Mouse (Mus musculus) neural tube, embryonic 14.5 days (tissue): ENCODE results near the gene Atp6v1g3. TPM values are rescaled to one million over a fixed set of nuclear protein-coding genes. Genes with fewer than 3 reads are reported as not detected.

ENCODE experiments used
- ATAC-seq: fragments of 200-750 bp; cut with Nextera tagmentation; 2 replicates; pipeline ENCODE4 v1.8.0; 2017; ENCODE audit warnings: low read depth, mild to moderate bottlenecking, moderate TSS enrichment, moderate library complexity
- H3K27ac ChIP-seq: fragments of 300-500 bp; sonication (generic); 2 replicates; pipeline ENCODE4 v1.5.1; 2014; ENCODE audit warnings: low read depth, mild to moderate bottlenecking, control low read depth, low read length, moderate library complexity, mixed read lengths
- H3K27me3 ChIP-seq: fragments of 300-500 bp; sonication (generic); 2 replicates; pipeline ENCODE4 v1.6.1; 2014; ENCODE audit warnings: low read length; ENCODE audit not compliant: control insufficient read depth, insufficient read depth
- H3K36me3 ChIP-seq: fragments of 300-500 bp; sonication (generic); 2 replicates; pipeline ENCODE4 v1.6.1; 2014; ENCODE audit warnings: low read length, mixed read lengths; ENCODE audit not compliant: control insufficient read depth, insufficient read depth
- H3K4me1 ChIP-seq: fragments of 300-500 bp; sonication (generic); 2 replicates; pipeline ENCODE4 v1.6.1; 2014; ENCODE audit warnings: low read length; ENCODE audit not compliant: control insufficient read depth, insufficient read depth
- H3K4me2 ChIP-seq: fragments of 300-500 bp; sonication (generic); 2 replicates; pipeline ENCODE4 v1.6.1; 2014; ENCODE audit warnings: mild to moderate bottlenecking, low read depth, low read length, control low read depth
- H3K4me3 ChIP-seq: fragments of 300-500 bp; sonication (generic); 2 replicates; pipeline ENCODE4 v1.5.1; 2014; ENCODE audit warnings: low read depth, low read length, control low read depth, mixed read lengths
- H3K9ac ChIP-seq: fragments of 300-500 bp; sonication (generic); replicated peaks from 2 replicates; pipeline ENCODE4 v1.6.1; 2014; ENCODE audit warnings: low read depth, mild to moderate bottlenecking, control low read depth, low read length, mixed read lengths
- H3K9me3 ChIP-seq: fragments of 300-500 bp; sonication (generic); 2 replicates; pipeline ENCODE4 v1.6.1; 2016; ENCODE audit warnings: low read length; ENCODE audit not compliant: control insufficient read depth
- WGBS: fragments of 180-500 bp; shearing (Covaris S2); extraction: QIAGEN DNeasy Blood & Tissue Kit; methylation state at CpG from one replicate; pipeline ENCODE4 v1.1.7; 2014; 5-methylcytosine and 5-hydroxymethylcytosine counted together
- polyA plus RNA-seq: library from polyadenylated mRNA; unstranded; fragments of >200 nt; fragmentation: Nextera tagmentation; extraction: Ambion mirVana; gene quantifications from 2 replicates; pipeline ENCODE4 v1.2.1, GENCODE M21; 2014

The Atp6v1g3 gene
- polyA plus RNA-seq, 1 experiment from 2014 or later, result not detected

DNA sequence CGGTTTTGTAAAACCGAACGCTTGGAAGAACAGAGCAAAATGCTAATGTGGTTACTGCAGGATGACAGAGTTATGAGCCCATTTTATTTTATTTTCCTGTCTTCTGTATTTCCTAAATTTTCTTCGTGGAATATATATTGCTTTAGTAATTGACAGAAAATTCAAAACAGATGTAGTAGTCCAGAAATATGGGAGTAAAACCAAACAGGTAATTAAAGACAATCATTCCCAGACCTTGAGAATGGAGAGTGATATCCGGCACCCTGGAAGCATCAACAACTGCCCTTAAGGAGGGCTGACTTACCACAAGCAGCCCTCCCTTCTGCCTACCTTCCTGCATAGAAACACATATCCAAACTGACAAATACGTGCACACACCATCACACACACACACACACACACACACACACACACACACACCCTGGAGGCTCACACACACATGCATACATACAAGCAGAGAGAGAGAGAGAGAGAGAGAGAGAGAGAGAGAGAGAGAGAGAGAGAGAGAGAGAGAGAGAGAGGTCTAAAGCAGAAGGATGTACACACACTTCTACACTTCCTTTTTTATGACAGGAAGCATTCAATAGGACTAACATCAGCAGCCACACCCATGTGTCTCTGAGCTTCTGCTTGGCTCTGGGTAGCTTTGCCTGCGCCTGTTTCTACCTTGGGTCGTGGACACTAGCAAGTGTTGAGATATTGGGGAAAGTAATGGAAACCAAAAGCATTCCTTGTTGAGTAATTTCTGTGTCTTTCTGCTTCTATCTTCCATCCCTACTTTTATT is 25.6 kb upstream of the Atp6v1g3 start:
- Histone ChIP-seq H3K9me3 (no peaks in the 10 kb centered on the region), H3K4me1 (0 out of 2 replicates have a peak, but pooled peaks cover 4% of the 10 kb centered on the region), H3K4me3 (no peak overlapping the region), H3K36me3 (no peaks in the 10 kb centered on the region), H3K4me2 (no peak overlapping the region), H3K27ac (no peak overlapping the region), H3K9ac (no peak overlapping the region), H3K27me3 (no peaks in the 10 kb centered on the region)
- WGBS, result 80% methylated on average over 8 of the region's 8 CpGs
- no peak for ATAC-seq

DNA sequence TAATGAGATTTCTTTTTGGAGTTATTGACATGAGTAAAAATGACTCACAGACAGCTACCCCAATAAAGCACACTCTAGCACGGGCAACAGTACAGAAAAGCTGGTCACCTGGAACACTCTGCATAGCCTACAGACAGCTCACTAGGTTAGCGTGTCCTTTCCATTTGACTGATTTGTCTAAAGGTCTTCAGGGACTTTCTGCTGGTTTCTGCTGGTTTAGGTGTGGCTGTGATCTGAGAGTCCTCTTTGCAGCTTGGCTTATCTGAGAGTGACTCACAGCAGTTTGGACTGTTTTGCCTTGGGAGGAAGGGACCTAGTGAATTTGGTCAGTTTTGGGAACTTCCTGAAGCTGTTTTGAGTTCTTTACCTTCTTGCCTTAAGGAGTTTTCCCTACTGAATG is 24.8 kb upstream of the Atp6v1g3 start:
- no peak for ATAC-seq
- no peaks in the 10 kb centered on the region for H3K9me3 ChIP-seq
- WGBS, result 79% methylated on average over 2 of the region's 2 CpGs

DNA sequence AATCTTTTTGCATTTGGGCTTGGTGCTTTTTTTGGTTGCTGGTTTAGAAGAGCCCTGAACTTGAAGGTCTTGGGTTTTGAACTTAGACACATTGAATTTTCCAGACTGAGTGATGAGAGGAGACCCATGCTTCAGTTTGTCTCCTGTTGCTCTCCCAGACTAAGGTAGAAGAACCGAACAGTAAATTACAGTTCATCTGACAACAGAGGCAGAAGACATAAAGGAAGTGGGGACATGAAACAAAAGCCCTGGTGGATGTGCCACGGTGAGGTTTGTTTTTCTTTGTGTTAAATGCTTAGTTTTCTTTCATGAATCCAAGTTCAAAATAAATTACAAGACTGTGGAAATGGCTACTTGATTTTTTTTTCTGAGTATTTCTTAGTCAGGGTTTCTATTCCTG is 22.6 kb upstream of the Atp6v1g3 start:
- no peak for ATAC-seq

More for the DNA sequence above, 24.8 kb upstream of the Atp6v1g3 start:
- no peaks in the 10 kb centered on the region for H3K27me3 ChIP-seq
- no peak overlapping the region for H3K4me2 ChIP-seq
- no peak overlapping the region for H3K27ac ChIP-seq
- no peak overlapping the region for H3K9ac ChIP-seq
- H3K4me3 ChIP-seq, result no peak overlapping the region
- H3K4me1 ChIP-seq, result 0 out of 2 replicates have a peak, but pooled peaks cover 4% of the 10 kb centered on the region
- no peaks in the 10 kb centered on the region for H3K36me3 ChIP-seq

DNA sequence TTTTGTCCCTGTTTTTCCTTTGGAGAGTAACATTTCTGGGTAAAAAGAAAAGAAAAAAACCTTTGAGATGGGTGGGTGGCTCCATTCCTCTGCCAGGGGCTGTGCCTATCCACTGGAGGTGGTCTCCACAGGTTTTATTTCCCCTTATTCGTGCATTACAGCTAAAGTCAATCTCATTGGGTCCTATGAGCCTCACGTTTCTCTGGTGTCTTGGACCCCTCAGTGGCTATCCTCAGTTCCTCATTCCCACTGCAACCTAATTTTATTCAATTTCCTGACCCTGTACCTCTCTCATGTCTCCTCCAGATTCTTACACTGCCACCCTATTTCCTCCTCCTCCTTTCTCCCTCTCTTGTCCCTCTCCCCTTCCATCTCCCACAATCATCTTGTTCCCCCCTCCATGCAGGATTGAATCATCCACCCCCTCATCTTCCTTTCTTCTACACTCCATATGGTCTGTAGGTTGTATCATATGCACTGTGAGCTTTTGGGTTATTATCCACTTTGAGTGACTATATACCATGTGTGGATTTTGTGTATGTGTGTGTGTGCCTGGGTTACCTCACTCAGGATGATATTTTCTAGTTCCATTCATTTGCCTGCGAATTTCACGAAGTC is 17.3 kb upstream of the Atp6v1g3 start:
- Histone ChIP-seq H3K27me3 (no peaks in the 10 kb centered on the region), H3K9ac (no peak overlapping the region), H3K4me1 (no peaks in the 10 kb centered on the region), H3K4me2 (no peak overlapping the region), H3K9me3 (no peaks in the 10 kb centered on the region), H3K27ac (no peak overlapping the region), H3K36me3 (no peaks in the 10 kb centered on the region), H3K4me3 (no peak overlapping the region)
- 82% methylated on average over 4 of the region's 4 CpGs for WGBS
- ATAC-seq, result no peak

More for the DNA sequence above, 22.6 kb upstream of the Atp6v1g3 start:
- Histone ChIP-seq H3K27ac (no peak overlapping the region), H3K4me1 (no peaks in the 10 kb centered on the region), H3K9ac (no peak overlapping the region), H3K36me3 (no peaks in the 10 kb centered on the region), H3K27me3 (no peaks in the 10 kb centered on the region), H3K4me3 (no peak overlapping the region), H3K4me2 (no peak overlapping the region), H3K9me3 (no peaks in the 10 kb centered on the region)
- 52% methylated on average over 2 of the region's 2 CpGs for WGBS

DNA sequence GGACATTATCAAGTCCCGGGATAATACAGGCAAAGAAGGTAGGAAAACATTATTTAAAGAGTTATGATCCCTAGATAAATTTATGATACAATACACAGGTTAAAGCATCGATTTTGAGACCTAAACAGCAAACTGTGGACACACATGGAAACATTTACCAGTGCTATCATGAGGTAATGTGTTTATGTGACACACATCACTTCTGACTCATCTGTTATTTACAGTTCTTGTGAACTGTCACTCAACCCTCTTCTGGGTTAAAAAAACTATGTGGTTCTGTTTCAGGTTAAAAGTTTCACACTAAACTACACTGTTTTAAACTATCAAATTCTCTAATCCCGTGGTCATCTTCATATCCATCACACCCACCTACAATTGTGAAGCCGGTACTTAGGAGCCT is 14.8 kb upstream of the Atp6v1g3 start:
- no peak overlapping the region for H3K27ac ChIP-seq
- H3K4me2 ChIP-seq, result no peak overlapping the region
- no peak overlapping the region for H3K9ac ChIP-seq
- no peaks in the 10 kb centered on the region for H3K27me3 ChIP-seq
- no peak overlapping the region for H3K4me3 ChIP-seq
- H3K36me3 ChIP-seq, result no peaks in the 10 kb centered on the region
- no peaks in the 10 kb centered on the region for H3K4me1 ChIP-seq
- no peak for ATAC-seq
- no peaks in the 10 kb centered on the region for H3K9me3 ChIP-seq
- WGBS, result 76% methylated on average over 4 of the region's 4 CpGs

DNA sequence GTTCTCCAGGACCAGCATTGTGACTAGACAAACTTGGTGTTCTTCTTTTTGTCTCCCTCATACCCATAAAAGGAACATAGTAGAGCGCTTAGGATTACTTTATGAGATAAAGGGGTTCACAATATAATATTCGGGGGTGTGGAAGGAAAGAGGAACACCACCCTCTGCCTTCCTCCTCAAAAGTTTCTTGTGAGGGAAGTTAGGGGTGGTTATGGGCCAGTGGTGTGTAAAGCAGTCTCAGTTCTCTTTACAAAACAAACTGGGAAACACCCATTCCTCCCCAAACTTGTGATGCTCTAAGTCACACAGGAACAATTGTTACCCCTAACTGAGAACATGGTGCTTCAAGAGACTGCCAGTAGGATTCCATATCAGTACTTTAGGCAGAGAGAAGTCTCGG is 12.0 kb upstream of the Atp6v1g3 start:
- no peak overlapping the region for H3K4me2 ChIP-seq
- no peak overlapping the region for H3K9ac ChIP-seq
- 82% methylated on average over 3 of the region's 3 CpGs for WGBS
- no peak for ATAC-seq
- H3K4me1 ChIP-seq, result no peaks in the 10 kb centered on the region
- H3K36me3 ChIP-seq, result no peaks in the 10 kb centered on the region
- no peaks in the 10 kb centered on the region for H3K9me3 ChIP-seq
- H3K27me3 ChIP-seq, result no peaks in the 10 kb centered on the region
- no peak overlapping the region for H3K4me3 ChIP-seq
- H3K27ac ChIP-seq, result no peak overlapping the region

DNA sequence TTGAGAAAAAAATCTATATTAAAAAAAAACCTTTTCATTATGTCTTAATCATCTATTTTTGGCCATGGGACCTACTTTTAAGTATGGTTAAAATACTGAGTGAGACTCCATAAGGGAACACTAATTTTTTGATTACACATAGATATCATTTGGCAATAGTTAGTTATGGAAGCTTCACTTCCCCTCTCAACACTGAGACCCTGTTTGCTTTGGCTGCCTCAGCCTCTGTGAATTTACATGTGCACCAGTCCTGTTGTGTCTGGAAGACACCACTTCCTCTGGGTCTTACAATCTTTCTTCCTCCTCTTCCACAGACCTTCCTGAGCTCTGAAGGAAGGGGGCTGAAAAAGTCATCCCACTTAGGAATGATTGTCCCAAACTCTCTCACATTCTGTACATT is 11.1 kb upstream of the Atp6v1g3 start:
- H3K9me3 ChIP-seq, result no peaks in the 10 kb centered on the region
- H3K4me2 ChIP-seq, result no peak overlapping the region
- H3K27me3 ChIP-seq, result no peaks in the 10 kb centered on the region
- H3K4me3 ChIP-seq, result no peak overlapping the region
- no peaks in the 10 kb centered on the region for H3K4me1 ChIP-seq
- H3K9ac ChIP-seq, result no peak overlapping the region
- ATAC-seq, result no peak
- H3K27ac ChIP-seq, result no peak overlapping the region
- no peaks in the 10 kb centered on the region for H3K36me3 ChIP-seq

DNA sequence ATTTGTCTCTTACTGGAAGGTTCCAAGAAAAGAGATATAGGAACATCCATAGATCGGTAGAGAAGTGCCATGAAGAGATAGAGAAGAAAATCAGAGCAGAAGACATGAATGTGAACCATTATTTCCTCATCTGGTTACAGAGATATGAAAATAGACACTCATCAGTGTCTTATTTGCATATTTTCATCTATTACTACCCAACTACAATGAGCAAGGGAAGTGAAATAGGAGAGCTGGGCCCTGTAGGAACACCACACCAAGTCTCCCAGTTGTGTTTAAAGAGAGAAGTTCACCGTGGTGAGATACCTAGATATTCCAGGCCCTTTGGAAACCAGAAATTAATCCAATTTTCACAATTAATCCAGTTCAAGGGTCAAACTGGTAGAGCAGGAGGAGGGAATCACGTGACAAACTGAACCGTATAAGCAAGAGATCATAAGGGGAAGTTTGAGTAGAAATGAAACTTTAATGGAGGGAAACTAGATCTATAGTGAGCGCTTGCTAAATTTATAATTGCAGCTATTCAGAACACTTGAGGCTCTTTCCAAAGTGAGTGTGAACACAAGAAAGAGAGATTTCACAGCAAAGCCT is 6.0 kb upstream of the Atp6v1g3 start:
- H3K36me3 ChIP-seq, result no peaks in the 10 kb centered on the region
- H3K9ac ChIP-seq, result no peak overlapping the region
- no peaks in the 10 kb centered on the region for H3K27me3 ChIP-seq
- H3K4me1 ChIP-seq, result no peaks in the 10 kb centered on the region
- no peak overlapping the region for H3K4me3 ChIP-seq
- no peaks in the 10 kb centered on the region for H3K9me3 ChIP-seq
- ATAC-seq, result no peak
- H3K4me2 ChIP-seq, result no peak overlapping the region
- 90% methylated on average over 5 of the region's 5 CpGs for WGBS
- no peak overlapping the region for H3K27ac ChIP-seq

DNA sequence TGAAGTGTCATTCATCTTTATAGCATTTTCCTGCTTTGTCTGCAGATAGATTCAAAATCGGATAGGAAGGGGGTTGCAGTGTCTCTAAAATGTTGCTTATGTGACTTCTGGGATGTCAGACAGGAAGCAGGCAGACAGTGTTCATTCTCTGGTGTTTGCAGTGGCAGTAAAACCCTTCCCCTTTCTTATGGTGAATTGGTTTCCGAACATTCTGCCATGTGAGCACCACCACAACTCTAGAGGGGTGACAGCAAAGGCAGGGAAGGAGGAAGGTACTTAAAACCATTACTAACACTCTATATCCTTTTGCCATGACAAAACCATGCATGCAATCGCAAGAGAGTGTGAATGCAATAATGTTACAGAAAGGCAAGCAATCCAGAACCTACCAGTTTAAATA is 1.4 kb downstream of the Atp6v1g3 start:
- ATAC-seq, result no peak
- 81% methylated on average over 3 of the region's 3 CpGs for WGBS
- H3K4me1 ChIP-seq, result no peaks in the 10 kb centered on the region

More for the DNA sequence above, 1.4 kb downstream of the Atp6v1g3 start:
- no peaks in the 10 kb centered on the region for H3K36me3 ChIP-seq
- H3K4me3 ChIP-seq, result no peak overlapping the region
- no peak overlapping the region for H3K9ac ChIP-seq
- H3K27ac ChIP-seq, result no peak overlapping the region
- H3K9me3 ChIP-seq, result no peaks in the 10 kb centered on the region
- H3K4me2 ChIP-seq, result no peak overlapping the region
- H3K27me3 ChIP-seq, result no peaks in the 10 kb centered on the region
